Mouse (Mus musculus): ENCODE results near the gene Fhit. TPM values are rescaled to one million over a fixed set of nuclear protein-coding genes. Genes with fewer than 3 reads are reported as not detected.

Gene Fhit
- polyA plus RNA-seq, 1 experiment from 2014 or later, result 6.8 TPM

GRCm38 (mm10) chr14:9695217-9695690 is 1466.6 kb downstream of the Fhit start:
- 48% methylated on average over 4 of the region's 4 CpGs for WGBS
- no peaks in the 10 kb centered on the region for H3K36me3 ChIP-seq
- H3K4me2 ChIP-seq, result no peak overlapping the region
- ATAC-seq (ENCODE audit: insufficient number of reproducible peaks, insufficient read depth, low FRiP score, low TSS enrichment, low read depth), result no peak
- no peaks in the 10 kb centered on the region for H3K4me1 ChIP-seq
- no peak overlapping the region for H3K4me3 ChIP-seq
- H3K9ac ChIP-seq, result no peak overlapping the region
- H3K9me3 ChIP-seq, result no peaks in the 10 kb centered on the region
- no peaks in the 10 kb centered on the region for H3K27me3 ChIP-seq
- H3K27ac ChIP-seq, result no peak overlapping the region

GRCm38 (mm10) chr14:9688664-9689257 is 1473.1 kb downstream of the Fhit start:
- Histone ChIP-seq H3K4me3 (no peak overlapping the region), H3K4me2 (no peak overlapping the region), H3K36me3 (no peaks in the 10 kb centered on the region), H3K4me1 (no peaks in the 10 kb centered on the region), H3K9me3 (no peaks in the 10 kb centered on the region), H3K27me3 (no peaks in the 10 kb centered on the region), H3K9ac (no peak overlapping the region), H3K27ac (no peak overlapping the region)
- no peak for ATAC-seq (ENCODE audit: insufficient number of reproducible peaks, insufficient read depth, low FRiP score, low TSS enrichment, low read depth)
- WGBS, result 83% methylated on average over 2 of the region's 2 CpGs

- Histone ChIP-seq H3K36me3 (no peaks in the 10 kb centered on the region), H3K4me2 (no peak overlapping the region), H3K9me3 (no peaks in the 10 kb centered on the region), H3K4me3 (no peak overlapping the region), H3K27me3 (no peaks in the 10 kb centered on the region), H3K27ac (no peak overlapping the region), H3K9ac (no peak overlapping the region), H3K4me1 (no peaks in the 10 kb centered on the region)
- WGBS, result 72% methylated on average over 1 of the region's 1 CpGs
- ATAC-seq (ENCODE audit: insufficient number of reproducible peaks, insufficient read depth, low FRiP score, low TSS enrichment, low read depth), result no peak
These were observed 1477.5 kb downstream of the Fhit start for GRCm38 (mm10) chr14:9684362-9684761.

GRCm38 (mm10) chr14:9672728-9673127 is 1489.1 kb downstream of the Fhit start:
- no peak for ATAC-seq (ENCODE audit: insufficient number of reproducible peaks, insufficient read depth, low FRiP score, low TSS enrichment, low read depth)
- no peak overlapping the region for H3K9ac ChIP-seq
- H3K4me1 ChIP-seq, result no peaks in the 10 kb centered on the region
- H3K27ac ChIP-seq, result no peak overlapping the region
- 68% methylated on average over 1 of the region's 1 CpGs for WGBS
- H3K36me3 ChIP-seq, result no peaks in the 10 kb centered on the region
- H3K4me2 ChIP-seq, result no peak overlapping the region
- H3K27me3 ChIP-seq, result no peaks in the 10 kb centered on the region
- no peak overlapping the region for H3K4me3 ChIP-seq
- H3K9me3 ChIP-seq, result no peaks in the 10 kb centered on the region

GRCm38 (mm10) chr14:9671776-9672175 is 1490.1 kb downstream of the Fhit start:
- no peak overlapping the region for H3K4me3 ChIP-seq
- no peak overlapping the region for H3K27ac ChIP-seq
- no peaks in the 10 kb centered on the region for H3K9me3 ChIP-seq
- WGBS, result 61% methylated on average over 3 of the region's 3 CpGs
- ATAC-seq (ENCODE audit: insufficient number of reproducible peaks, insufficient read depth, low FRiP score, low TSS enrichment, low read depth), result no peak
- no peaks in the 10 kb centered on the region for H3K27me3 ChIP-seq
- no peak overlapping the region for H3K4me2 ChIP-seq
- H3K36me3 ChIP-seq, result no peaks in the 10 kb centered on the region
- no peaks in the 10 kb centered on the region for H3K4me1 ChIP-seq
- H3K9ac ChIP-seq, result no peak overlapping the region

- WGBS, result 84% methylated on average over 1 of the region's 1 CpGs
- Histone ChIP-seq H3K9me3 (no peaks in the 10 kb centered on the region), H3K36me3 (no peaks in the 10 kb centered on the region), H3K4me3 (no peak overlapping the region), H3K27ac (no peak overlapping the region), H3K27me3 (no peaks in the 10 kb centered on the region), H3K4me2 (no peak overlapping the region), H3K9ac (no peak overlapping the region), H3K4me1 (no peaks in the 10 kb centered on the region)
- ATAC-seq (ENCODE audit: insufficient number of reproducible peaks, insufficient read depth, low FRiP score, low TSS enrichment, low read depth), result no peak
These were observed 1492.1 kb downstream of the Fhit start for GRCm38 (mm10) chr14:9669766-9670165.

- no peaks in the 10 kb centered on the region for H3K27me3 ChIP-seq
- H3K9ac ChIP-seq, result no peak overlapping the region
- 61% methylated on average over 1 of the region's 1 CpGs for WGBS
- H3K4me1 ChIP-seq, result no peaks in the 10 kb centered on the region
- no peak overlapping the region for H3K27ac ChIP-seq
- H3K4me3 ChIP-seq, result no peak overlapping the region
- H3K36me3 ChIP-seq, result no peaks in the 10 kb centered on the region
- no peaks in the 10 kb centered on the region for H3K9me3 ChIP-seq
- H3K4me2 ChIP-seq, result no peak overlapping the region
- no peak for ATAC-seq (ENCODE audit: insufficient number of reproducible peaks, insufficient read depth, low FRiP score, low TSS enrichment, low read depth)
These were observed 1503.4 kb downstream of the Fhit start for GRCm38 (mm10) chr14:9658445-9658844.

- Histone ChIP-seq H3K4me3 (no peak overlapping the region), H3K9ac (no peak overlapping the region), H3K27me3 (no peaks in the 10 kb centered on the region), H3K9me3 (no peaks in the 10 kb centered on the region), H3K4me2 (no peak overlapping the region), H3K4me1 (no peaks in the 10 kb centered on the region), H3K27ac (no peak overlapping the region), H3K36me3 (no peaks in the 10 kb centered on the region)
- no peak for ATAC-seq (ENCODE audit: insufficient number of reproducible peaks, insufficient read depth, low FRiP score, low TSS enrichment, low read depth)
- 84% methylated on average over 1 of the region's 1 CpGs for WGBS
These were observed 1510.4 kb downstream of the Fhit start for GRCm38 (mm10) chr14:9651417-9651816.

GRCm38 (mm10) chr14:9648416-9648815 is 1513.4 kb downstream of the Fhit start:
- H3K4me2 ChIP-seq, result no peak overlapping the region
- no peaks in the 10 kb centered on the region for H3K27me3 ChIP-seq
- no peaks in the 10 kb centered on the region for H3K4me1 ChIP-seq
- H3K36me3 ChIP-seq, result no peaks in the 10 kb centered on the region
- H3K4me3 ChIP-seq, result no peak overlapping the region
- no peaks in the 10 kb centered on the region for H3K9me3 ChIP-seq
- H3K27ac ChIP-seq, result no peak overlapping the region
- H3K9ac ChIP-seq, result no peak overlapping the region
- no peak for ATAC-seq (ENCODE audit: insufficient number of reproducible peaks, insufficient read depth, low FRiP score, low TSS enrichment, low read depth)
- WGBS, result 86% methylated on average over 1 of the region's 1 CpGs

GRCm38 (mm10) chr14:9646233-9646632 is 1515.6 kb downstream of the Fhit start:
- H3K4me3 ChIP-seq, result no peak overlapping the region
- ATAC-seq (ENCODE audit: insufficient number of reproducible peaks, insufficient read depth, low FRiP score, low TSS enrichment, low read depth), result no peak
- H3K4me2 ChIP-seq, result no peak overlapping the region
- no peak overlapping the region for H3K9ac ChIP-seq
- no peak overlapping the region for H3K27ac ChIP-seq
- H3K9me3 ChIP-seq, result no peaks in the 10 kb centered on the region
- H3K36me3 ChIP-seq, result no peaks in the 10 kb centered on the region
- no peaks in the 10 kb centered on the region for H3K27me3 ChIP-seq
- 90% methylated on average over 7 of the region's 7 CpGs for WGBS
- no peaks in the 10 kb centered on the region for H3K4me1 ChIP-seq

- Histone ChIP-seq H3K27ac (no peak overlapping the region), H3K9ac (no peak overlapping the region), H3K4me2 (no peak overlapping the region), H3K4me3 (no peak overlapping the region), H3K36me3 (no peaks in the 10 kb centered on the region), H3K4me1 (no peaks in the 10 kb centered on the region), H3K27me3 (no peaks in the 10 kb centered on the region), H3K9me3 (no peaks in the 10 kb centered on the region)
- ATAC-seq (ENCODE audit: insufficient number of reproducible peaks, insufficient read depth, low FRiP score, low TSS enrichment, low read depth), result no peak
- 35% methylated on average over 9 of the region's 9 CpGs for WGBS
These were observed 1517.3 kb downstream of the Fhit start for GRCm38 (mm10) chr14:9644216-9645166.

GRCm38 (mm10) chr14:9643700-9644099 is 1518.1 kb downstream of the Fhit start:
- Histone ChIP-seq H3K4me2 (no peak overlapping the region), H3K4me3 (no peak overlapping the region), H3K36me3 (no peaks in the 10 kb centered on the region), H3K27ac (no peak overlapping the region), H3K9ac (no peak overlapping the region), H3K4me1 (no peaks in the 10 kb centered on the region), H3K27me3 (no peaks in the 10 kb centered on the region), H3K9me3 (no peaks in the 10 kb centered on the region)
- no peak for ATAC-seq (ENCODE audit: insufficient number of reproducible peaks, insufficient read depth, low FRiP score, low TSS enrichment, low read depth)
- WGBS, result 52% methylated on average over 7 of the region's 7 CpGs

Data from embryonic facial prominence, embryonic 13.5 days (tissue).